Mouse (Mus musculus): ENCODE data around the gene Zfp322a. TPM values are rescaled to one million over a fixed set of nuclear protein-coding genes. Genes with fewer than 3 reads are reported as not detected.

The Zfp322a gene
- total and polyA plus RNA-seq, 3 experiments, result 10.3 to 17.7 (median 10.3) TPM

- TF ChIP-seq UBTF (IDR thresholded peaks at IDR 0.05; ENCODE audit: low read depth, low read length) (no peak), MEF2A (IDR thresholded peaks at IDR 0.05; ENCODE audit: borderline replicate concordance, low read depth, low read length) (no peak), ETS1 (conservative IDR thresholded peaks at IDR 0.05; ENCODE audit: low read depth, low read length) (no peak), SMC3 (IDR thresholded peaks at IDR 0.05; ENCODE audit: low read depth, low read length) (no peak), CHD1 (IDR thresholded peaks at IDR 0.05; ENCODE audit: low read depth, low read length) (no peak), ZKSCAN1 (IDR thresholded peaks at IDR 0.05; ENCODE audit: borderline replicate concordance, low read depth, low read length) (no peak), USF2 (conservative IDR thresholded peaks at IDR 0.05; ENCODE audit: low read depth, low read length) (no peak), KAT2A (IDR thresholded peaks at IDR 0.05; ENCODE audit: insufficient replicate concordance, low read length) (peak; percentile 75), TBP (conservative IDR thresholded peaks at IDR 0.05; ENCODE audit: low read depth, low read length) (peak; percentile 100), MXI1 (IDR thresholded peaks at IDR 0.05; ENCODE audit: low read depth, low read length) (no peak), EP300 (IDR thresholded peaks at IDR 0.05; ENCODE audit: low read length) (0 out of 2 replicates have a peak, but pooled peaks have one; percentile 24), ZMIZ1 (IDR thresholded peaks at IDR 0.05; ENCODE audit: low read depth, low read length) (no peak), USF1 (IDR thresholded peaks at IDR 0.05; ENCODE audit: low read depth, low read length) (no peak)
Measured at GRCm38 (mm10) chr13:23307069-23307814, 61.8 kb downstream of the Zfp322a start (continued).

GRCm38 (mm10) chr13:23306707-23307068 lies 62.3 kb downstream of the Zfp322a start:
- in situ Hi-C loops (cut with MboI; ENCODE audit: low pct_ligation_motif_present, low pct_unique_long_range_greater_than_20kb, low sequenced_read_pairs), result loop anchor here (10.0 kb wide), 2 partner anchors 48 to 198 kb away; no protein-coding TSS in a partner anchor
- H3K79me2 ChIP-seq (replicated peaks; ENCODE audit: control insufficient read depth, extremely low read depth, insufficient read depth, poor library complexity, severe bottlenecking), result no peaks in the 10 kb centered on the region
- H3K36me3 ChIP-seq (replicated peaks in 1 of 2; ENCODE audit: control insufficient read depth in 1 of 2, insufficient read depth in 1 of 2, low read length in 1 of 2), result no peaks in the 10 kb centered on the region
- dilution Hi-C loops (cut with MboI; ENCODE audit: extremely low pct_ligation_motif_present, extremely low pct_unique_long_range_greater_than_20kb, low sequenced_read_pairs), result no loop called here
- H3K4me1 ChIP-seq (ENCODE audit: control insufficient read depth in 1 of 2, insufficient read depth in 2 of 2), result peaks cover 2 to 5% of the 10 kb centered on the region in 2 experiments; a peak in 2 of 4 replicates
- no peaks in the 10 kb centered on the region for H3K9me3 ChIP-seq (replicated peaks; ENCODE audit: low read length)
- DNase-seq (ENCODE audit: extremely low read depth), result no peak
- peak overlapping the region; percentile 90 for H3K4me2 ChIP-seq (ENCODE audit: insufficient read depth, low read depth, poor library complexity, severe bottlenecking)
- no peak overlapping the region for H3K27ac ChIP-seq (ENCODE audit: insufficient read depth, low read depth)
- peaks cover 33% of the 10 kb centered on the region for H3K27me3 ChIP-seq (replicated peaks)
- H3K9ac ChIP-seq (ENCODE audit: insufficient read depth, low read depth), result peak overlapping the region; percentile 0; the same call in 1 of the 2 replicates
- TF ChIP-seq RAD21 (IDR thresholded peaks at IDR 0.05; ENCODE audit: low read depth, low read length) (no peak), POLR2A (IDR thresholded peaks at IDR 0.05; ENCODE audit: low read depth, low read length) (no peak), SIN3A (IDR thresholded peaks at IDR 0.05; ENCODE audit: low read length) (no peak), MAFK (IDR thresholded peaks at IDR 0.05; ENCODE audit: insufficient replicate concordance, low read length) (no peak), HCFC1 (IDR thresholded peaks at IDR 0.05; ENCODE audit: low read depth, low read length) (no peak), ZNF384 (IDR thresholded peaks at IDR 0.05; ENCODE audit: low read depth, low read length) (no peak), MAZ (IDR thresholded peaks at IDR 0.05; ENCODE audit: low read depth, low read length) (no peak), SMC3 (IDR thresholded peaks at IDR 0.05; ENCODE audit: low read depth, low read length) (no peak)
- peak overlapping the region in 2 of 3 experiments; percentile 60 to 63 for H3K4me3 ChIP-seq (replicated peaks in 1 of 3; ENCODE audit: low read depth in 2 of 3, low read length in 2 of 3, poor library complexity in 1 of 3)

Other genes with a start within 250 kb of the Zfp322a start
Only the 20 nearest of the 23 such genes appear.
- gene Vmn1r220, start 181.2 kb downstream of the Zfp322a start, total RNA-seq (2012; rRNA removed), result not detected in 2 replicates
- not detected in 2 replicates for gene Vmn1r220, start 181.2 kb downstream of the Zfp322a start, total RNA-seq (2014; rRNA removed)
- not detected in 2 replicates for gene Vmn1r220, start 181.2 kb downstream of the Zfp322a start, polyA plus RNA-seq (2012; ENCODE audit: insufficient read length, low read depth)
- gene Vmn1r221, start 155.1 kb downstream of the Zfp322a start, total RNA-seq (2012; rRNA removed), result not detected in 2 replicates
- not detected in 2 replicates for gene Vmn1r221, start 155.1 kb downstream of the Zfp322a start, total RNA-seq (2014; rRNA removed)
- gene Vmn1r221, start 155.1 kb downstream of the Zfp322a start, polyA plus RNA-seq (2012; ENCODE audit: insufficient read length, low read depth), result not detected in 2 replicates
- not detected in 2 replicates for gene Vmn1r222, start 133.3 kb downstream of the Zfp322a start, total RNA-seq (2012; rRNA removed)
- not detected in 2 replicates for gene Vmn1r222, start 133.3 kb downstream of the Zfp322a start, total RNA-seq (2014; rRNA removed)
- gene Vmn1r222, start 133.3 kb downstream of the Zfp322a start, polyA plus RNA-seq (2012; ENCODE audit: insufficient read length, low read depth), result not detected in 2 replicates
- not detected in 2 replicates for gene Vmn1r223, start 122.1 kb downstream of the Zfp322a start, total RNA-seq (2012; rRNA removed)
- not detected in 2 replicates for gene Vmn1r223, start 122.1 kb downstream of the Zfp322a start, total RNA-seq (2014; rRNA removed)
- gene Vmn1r223, start 122.1 kb downstream of the Zfp322a start, polyA plus RNA-seq (2012; ENCODE audit: insufficient read length, low read depth), result 0.06 TPM in 1 of 2 replicates, not detected in the other
- gene Abt1, start 54.7 kb upstream of the Zfp322a start, total RNA-seq (2012; rRNA removed), result 10.1 and 13.1 TPM in 2 replicates
- gene Abt1, start 54.7 kb upstream of the Zfp322a start, total RNA-seq (2014; rRNA removed), result 14.4 and 15.4 TPM in 2 replicates
- gene Abt1, start 54.7 kb upstream of the Zfp322a start, polyA plus RNA-seq (2012; ENCODE audit: insufficient read length, low read depth), result 11.7 and 12.9 TPM in 2 replicates
- 0.38 and 0.51 TPM in 2 replicates for gene Btn1a1, start 96.7 kb upstream of the Zfp322a start, total RNA-seq (2012; rRNA removed)
- gene Btn1a1, start 96.7 kb upstream of the Zfp322a start, total RNA-seq (2014; rRNA removed), result 0.20 TPM in 2 replicates
- gene Btn1a1, start 96.7 kb upstream of the Zfp322a start, polyA plus RNA-seq (2012; ENCODE audit: insufficient read length, low read depth), result 0.08 and 0.21 TPM in 2 replicates
- gene Btn2a2, start 119.6 kb upstream of the Zfp322a start, total RNA-seq (2012; rRNA removed), result 1.1 and 1.3 TPM in 2 replicates
- gene Btn2a2, start 119.6 kb upstream of the Zfp322a start, total RNA-seq (2014; rRNA removed), result 1.2 and 1.3 TPM in 2 replicates
- 2.1 and 2.8 TPM in 2 replicates for gene Btn2a2, start 119.6 kb upstream of the Zfp322a start, polyA plus RNA-seq (2012; ENCODE audit: insufficient read length, low read depth)
- 4,350 and 4,957 TPM in 2 replicates for gene Hist1h4h, start 161.8 kb upstream of the Zfp322a start, total RNA-seq (2012; rRNA removed)
- 14.0 and 19.4 TPM in 2 replicates for gene Hist1h4h, start 161.8 kb upstream of the Zfp322a start, total RNA-seq (2014; rRNA removed)
- gene Hist1h4h, start 161.8 kb upstream of the Zfp322a start, polyA plus RNA-seq (2012; ENCODE audit: insufficient read length, low read depth), result 3.4 and 5.5 TPM in 2 replicates
- 824 and 932 TPM in 2 replicates for gene Hist1h2af, start 164.7 kb upstream of the Zfp322a start, total RNA-seq (2012; rRNA removed)
- 45.2 and 57.1 TPM in 2 replicates for gene Hist1h2af, start 164.7 kb upstream of the Zfp322a start, total RNA-seq (2014; rRNA removed)
- 68.6 and 97.0 TPM in 2 replicates for gene Hist1h2af, start 164.7 kb upstream of the Zfp322a start, polyA plus RNA-seq (2012; ENCODE audit: insufficient read length, low read depth)
- 608 and 749 TPM in 2 replicates for gene Hist1h3g, start 166.2 kb upstream of the Zfp322a start, total RNA-seq (2012; rRNA removed)
- 50.1 and 75.3 TPM in 2 replicates for gene Hist1h3g, start 166.2 kb upstream of the Zfp322a start, total RNA-seq (2014; rRNA removed)
- 3.4 and 3.6 TPM in 2 replicates for gene Hist1h3g, start 166.2 kb upstream of the Zfp322a start, polyA plus RNA-seq (2012; ENCODE audit: insufficient read length, low read depth)
- 261 and 290 TPM in 2 replicates for gene Hist1h2bh, start 174.2 kb upstream of the Zfp322a start, total RNA-seq (2012; rRNA removed)
- gene Hist1h2bh, start 174.2 kb upstream of the Zfp322a start, total RNA-seq (2014; rRNA removed), result 5.7 and 8.0 TPM in 2 replicates
- gene Hist1h2bh, start 174.2 kb upstream of the Zfp322a start, polyA plus RNA-seq (2012; ENCODE audit: insufficient read length, low read depth), result 0.56 and 0.77 TPM in 2 replicates
- 553 and 608 TPM in 2 replicates for gene Hist1h3f, start 174.8 kb upstream of the Zfp322a start, total RNA-seq (2012; rRNA removed)
- 5.1 and 8.0 TPM in 2 replicates for gene Hist1h3f, start 174.8 kb upstream of the Zfp322a start, total RNA-seq (2014; rRNA removed)
- gene Hist1h3f, start 174.8 kb upstream of the Zfp322a start, polyA plus RNA-seq (2012; ENCODE audit: insufficient read length, low read depth), result 0.23 and 0.30 TPM in 2 replicates
- gene Hist1h4f, start 182.4 kb upstream of the Zfp322a start, total RNA-seq (2012; rRNA removed), result 4,390 and 4,902 TPM in 2 replicates
- gene Hist1h4f, start 182.4 kb upstream of the Zfp322a start, total RNA-seq (2014; rRNA removed), result 17.8 and 27.1 TPM in 2 replicates
- 4.0 and 9.0 TPM in 2 replicates for gene Hist1h4f, start 182.4 kb upstream of the Zfp322a start, polyA plus RNA-seq (2012; ENCODE audit: insufficient read length, low read depth)
- gene Hist1h1d, start 184.1 kb upstream of the Zfp322a start, total RNA-seq (2012; rRNA removed), result 112 and 132 TPM in 2 replicates
- 1.8 and 2.3 TPM in 2 replicates for gene Hist1h1d, start 184.1 kb upstream of the Zfp322a start, total RNA-seq (2014; rRNA removed)
- gene Hist1h1d, start 184.1 kb upstream of the Zfp322a start, polyA plus RNA-seq (2012; ENCODE audit: insufficient read length, low read depth), result 0.11 and 0.14 TPM in 2 replicates
- gene Hist1h3e, start 193.2 kb upstream of the Zfp322a start, total RNA-seq (2012; rRNA removed), result 1,307 and 1,484 TPM in 2 replicates
- gene Hist1h3e, start 193.2 kb upstream of the Zfp322a start, total RNA-seq (2014; rRNA removed), result 20.6 and 24.2 TPM in 2 replicates
- gene Hist1h3e, start 193.2 kb upstream of the Zfp322a start, polyA plus RNA-seq (2012; ENCODE audit: insufficient read length, low read depth), result 2.2 and 3.1 TPM in 2 replicates
- 648 and 652 TPM in 2 replicates for gene Hist1h2ae, start 202.0 kb upstream of the Zfp322a start, total RNA-seq (2012; rRNA removed)
- 13.4 and 16.3 TPM in 2 replicates for gene Hist1h2ae, start 202.0 kb upstream of the Zfp322a start, total RNA-seq (2014; rRNA removed)
- gene Hist1h2ae, start 202.0 kb upstream of the Zfp322a start, polyA plus RNA-seq (2012; ENCODE audit: insufficient read length, low read depth), result 1.4 and 3.5 TPM in 2 replicates
- gene Hist1h2bg, start 202.2 kb upstream of the Zfp322a start, total RNA-seq (2012; rRNA removed), result 2,765 and 3,252 TPM in 2 replicates
- 118 and 136 TPM in 2 replicates for gene Hist1h2bg, start 202.2 kb upstream of the Zfp322a start, total RNA-seq (2014; rRNA removed)
- gene Hist1h2bg, start 202.2 kb upstream of the Zfp322a start, polyA plus RNA-seq (2012; ENCODE audit: insufficient read length, low read depth), result 9.1 and 9.4 TPM in 2 replicates
- gene Hist1h2bf, start 205.0 kb upstream of the Zfp322a start, total RNA-seq (2012; rRNA removed), result 1,243 and 1,273 TPM in 2 replicates
- gene Hist1h2bf, start 205.0 kb upstream of the Zfp322a start, total RNA-seq (2014; rRNA removed), result 28.3 and 50.8 TPM in 2 replicates
- gene Hist1h2bf, start 205.0 kb upstream of the Zfp322a start, polyA plus RNA-seq (2012; ENCODE audit: insufficient read length, low read depth), result 1.7 TPM in 1 of 2 replicates, not detected in the other
- gene Hist1h2ad, start 205.2 kb upstream of the Zfp322a start, total RNA-seq (2012; rRNA removed), result 744 and 796 TPM in 2 replicates
- 9.1 and 13.2 TPM in 2 replicates for gene Hist1h2ad, start 205.2 kb upstream of the Zfp322a start, total RNA-seq (2014; rRNA removed)
- 0.53 TPM in 1 of 2 replicates, not detected in the other for gene Hist1h2ad, start 205.2 kb upstream of the Zfp322a start, polyA plus RNA-seq (2012; ENCODE audit: insufficient read length, low read depth)
- 164 and 182 TPM in 2 replicates for gene Hist1h3d, start 206.6 kb upstream of the Zfp322a start, total RNA-seq (2012; rRNA removed)
- gene Hist1h3d, start 206.6 kb upstream of the Zfp322a start, total RNA-seq (2014; rRNA removed), result 10.3 and 13.5 TPM in 2 replicates
- gene Hist1h3d, start 206.6 kb upstream of the Zfp322a start, polyA plus RNA-seq (2012; ENCODE audit: insufficient read length, low read depth), result 0.65 and 0.94 TPM in 2 replicates

Measured in CH12.LX (cell line).